Mouse (Mus musculus) lung, adult 18-20 months (tissue): ENCODE data around the gene Klc2.
"Not testable (repeated sequence)": the region's sequence is repeated elsewhere in the genome, so short reads cannot be mapped to it uniquely, and the experiment has no call there.

ENCODE experiments used
- DNase-seq, 2 experiments: peaks; one replicate each; pipeline ENCODE4 v3.0.0; 2022; ENCODE audit warnings: mixed read lengths in 2 of 2

The Klc2 gene

GRCm38 (mm10) chr19:5118384-5118698, at the start of gene Klc2:
Gene Klc2, minus strand, starts transcription at chr19:5118560.
- DNase-seq, result no peak

- no peak for DNase-seq
These were observed 49.1 kb upstream of the Klc2 start for GRCm38 (mm10) chr19:5167477-5167876.

GRCm38 (mm10) chr19:5164380-5164779, 46.0 kb upstream of the Klc2 start:
- DNase-seq, result no peak

GRCm38 (mm10) chr19:5161913-5162312, 43.6 kb upstream of the Klc2 start:
- no peak for DNase-seq

GRCm38 (mm10) chr19:5152261-5152660, 33.9 kb upstream of the Klc2 start:
- no peak for DNase-seq

GRCm38 (mm10) chr19:5151741-5152140, 33.4 kb upstream of the Klc2 start:
- no peak for DNase-seq

GRCm38 (mm10) chr19:5151331-5151730, 33.0 kb upstream of the Klc2 start:
- DNase-seq, result peak; percentile 17 to 33

GRCm38 (mm10) chr19:5150358-5150757, 32.0 kb upstream of the Klc2 start:
- DNase-seq, result no peak

- DNase-seq, result not testable (repeated sequence)
These were observed 30.7 kb upstream of the Klc2 start for GRCm38 (mm10) chr19:5149041-5149440.

- peak; percentile 56 to 72 for DNase-seq
These were observed 21.3 kb upstream of the Klc2 start for GRCm38 (mm10) chr19:5139640-5140039.

- DNase-seq, result no peak
These were observed 12.9 kb upstream of the Klc2 start for GRCm38 (mm10) chr19:5131237-5131636.

GRCm38 (mm10) chr19:5129770-5130169, 11.4 kb upstream of the Klc2 start:
- DNase-seq, result no peak

- DNase-seq, result no peak
These were observed 5.8 kb upstream of the Klc2 start for GRCm38 (mm10) chr19:5124055-5124614.

GRCm38 (mm10) chr19:5123241-5123640, 4.9 kb upstream of the Klc2 start:
- DNase-seq, result no peak

GRCm38 (mm10) chr19:5122492-5122891, 4.1 kb upstream of the Klc2 start:
- DNase-seq, result no peak

- DNase-seq, result peak; percentile 88 to 92
These were observed 621 bp downstream of the Klc2 start for GRCm38 (mm10) chr19:5117494-5118383.

- no peak for DNase-seq
These were observed 4.6 kb downstream of the Klc2 start for GRCm38 (mm10) chr19:5113783-5114182.

- DNase-seq, result no peak
These were observed 8.5 kb downstream of the Klc2 start for GRCm38 (mm10) chr19:5109659-5110453.

GRCm38 (mm10) chr19:5108702-5109101, 9.7 kb downstream of the Klc2 start:
- DNase-seq, result peak in 1 of 2 experiments; percentile 48

- peak; percentile 37 to 48 for DNase-seq
These were observed 10.1 kb downstream of the Klc2 start for GRCm38 (mm10) chr19:5108271-5108575.

GRCm38 (mm10) chr19:5107556-5108270, 10.6 kb downstream of the Klc2 start:
- DNase-seq, result no peak

- peak; percentile 98 to 99 for DNase-seq
These were observed 11.6 kb downstream of the Klc2 start, which contains the start of gene Rab1b for GRCm38 (mm10) chr19:5106731-5107191. Gene Rab1b, minus strand, starts transcription at chr19:5107072.

GRCm38 (mm10) chr19:5106074-5106473, 12.3 kb downstream of the Klc2 start:
- DNase-seq, result no peak
